Mouse (Mus musculus): ENCODE measurements around the gene Ubp1. TPM values are rescaled to one million over a fixed set of nuclear protein-coding genes. Genes with fewer than 3 reads are reported as not detected.
A peak's percentile ranks its signal among the peaks of the same experiment; 100 is the strongest.

The Ubp1 gene
- polyA plus RNA-seq, 1 experiment from 2014 or later = 58.5 TPM

DNA sequence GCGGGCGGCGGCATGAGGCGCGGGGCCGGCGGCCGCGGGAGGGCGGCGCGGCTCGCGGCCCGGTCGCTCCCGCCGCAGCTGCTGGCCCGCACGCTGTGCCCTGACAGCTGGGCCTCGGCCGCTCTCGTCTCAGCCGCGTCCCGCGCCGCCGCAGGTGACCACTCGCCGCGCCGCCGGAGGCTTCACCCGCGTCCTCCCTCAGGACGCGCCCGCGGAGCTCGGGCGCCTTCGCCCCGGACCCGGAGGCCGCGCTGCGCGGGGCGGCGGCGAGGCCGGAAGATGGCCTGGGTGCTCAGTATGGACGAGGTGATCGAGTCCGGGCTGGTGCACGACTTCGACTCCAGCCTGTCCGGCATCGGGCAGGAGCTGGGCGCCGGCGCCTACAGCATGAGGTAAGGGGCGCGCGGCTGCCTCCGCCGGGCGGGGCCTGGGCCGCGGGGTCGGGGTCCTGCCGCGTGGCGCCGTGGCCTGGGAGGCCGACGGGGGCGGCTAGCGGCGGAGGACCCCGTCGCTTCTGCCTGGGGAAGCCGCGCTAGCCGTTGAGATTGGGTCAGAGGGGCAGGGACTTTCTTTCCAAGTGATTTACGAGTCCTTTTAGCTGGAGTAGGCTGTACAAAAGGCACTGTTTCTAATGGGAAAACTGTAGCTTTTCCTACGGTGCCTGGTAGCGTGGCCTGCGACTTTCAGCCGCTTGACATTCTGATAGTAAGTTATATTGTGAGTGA is 803 bp downstream of the Ubp1 start:
- DNase-seq (ENCODE audit: low spot score) (no peak), ATAC-seq (replicated peaks; ENCODE audit: low FRiP score) (no peak)
- Histone ChIP-seq H3K9me3 (ENCODE audit: control insufficient read depth, low read length) (no peaks in the 10 kb centered on the region), H3K36me3 (ENCODE audit: control insufficient read depth, insufficient read depth, low read length) (no peaks in the 10 kb centered on the region; the same call in 1 of the 2 replicates), H3K4me3 (ENCODE audit: low read depth, low read length) (peak overlapping the region; percentile 93), H3K4me2 (peak overlapping the region; percentile 81), H3K9ac (ENCODE audit: low read depth, low read length) (peak overlapping the region; percentile 94), H3K27me3 (replicated peaks; ENCODE audit: control insufficient read depth, insufficient read depth, low read length) (no peaks in the 10 kb centered on the region), H3K27ac (ENCODE audit: low read depth, low read length) (peak overlapping the region; percentile 98), H3K4me1 (replicated peaks; ENCODE audit: control insufficient read depth, insufficient read depth, low read length) (peaks cover 33% of the 10 kb centered on the region)
- WGBS = under 1% methylated on average over 65 of the region's 91 CpGs

DNA sequence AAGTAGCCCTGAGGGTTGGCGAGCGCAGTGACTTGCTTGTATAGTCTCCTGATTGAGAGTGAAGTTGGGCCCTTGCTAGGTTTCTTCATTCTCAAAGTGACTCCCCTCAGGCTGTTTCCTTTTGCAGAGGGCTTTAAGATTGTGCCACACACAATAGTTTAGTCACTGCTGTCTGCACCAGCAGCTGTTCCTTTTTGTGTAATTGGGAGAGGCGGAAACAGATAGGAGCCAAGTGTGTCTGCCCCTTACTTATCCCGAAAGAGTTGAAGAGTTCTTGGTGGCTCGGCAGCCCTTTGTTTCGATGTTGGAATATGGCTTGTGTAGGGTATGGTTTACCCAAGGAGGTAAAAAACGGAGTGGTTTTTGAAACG is 1.4 kb downstream of the Ubp1 start:
- no peaks in the 10 kb centered on the region; the same call in 1 of the 2 replicates for H3K36me3 ChIP-seq (ENCODE audit: control insufficient read depth, insufficient read depth, low read length)
- no peaks in the 10 kb centered on the region for H3K27me3 ChIP-seq (replicated peaks; ENCODE audit: control insufficient read depth, insufficient read depth, low read length)
- peak; percentile 57 for DNase-seq (ENCODE audit: low spot score)
- peak overlapping the region; percentile 94 for H3K9ac ChIP-seq (ENCODE audit: low read depth, low read length)
- peak overlapping the region; percentile 98 for H3K27ac ChIP-seq (ENCODE audit: low read depth, low read length)
- 2% methylated on average over 8 of the region's 8 CpGs for WGBS
- H3K4me3 ChIP-seq (ENCODE audit: low read depth, low read length) = peak overlapping the region; percentile 93
- peaks cover 33% of the 10 kb centered on the region for H3K4me1 ChIP-seq (replicated peaks; ENCODE audit: control insufficient read depth, insufficient read depth, low read length)
- peak overlapping the region; percentile 81 for H3K4me2 ChIP-seq
- no peaks in the 10 kb centered on the region for H3K9me3 ChIP-seq (ENCODE audit: control insufficient read depth, low read length)
- no peak for ATAC-seq (replicated peaks; ENCODE audit: low FRiP score)

GRCm38 (mm10) chr9:113932501-113932900 is 1.8 kb downstream of the Ubp1 start:
- peak overlapping the region; percentile 98 for H3K27ac ChIP-seq (ENCODE audit: low read depth, low read length)
- H3K27me3 ChIP-seq (replicated peaks; ENCODE audit: control insufficient read depth, insufficient read depth, low read length) = no peaks in the 10 kb centered on the region
- peak overlapping the region; percentile 93 for H3K4me3 ChIP-seq (ENCODE audit: low read depth, low read length)
- 19% methylated on average over 11 of the region's 11 CpGs for WGBS
- no peaks in the 10 kb centered on the region; the same call in 1 of the 2 replicates for H3K36me3 ChIP-seq (ENCODE audit: control insufficient read depth, insufficient read depth, low read length)
- peak overlapping the region; percentile 94 for H3K9ac ChIP-seq (ENCODE audit: low read depth, low read length)
- DNase-seq (ENCODE audit: low spot score) (peak; percentile 39), ATAC-seq (replicated peaks; ENCODE audit: low FRiP score) (no peak)
- peaks cover 33% of the 10 kb centered on the region for H3K4me1 ChIP-seq (replicated peaks; ENCODE audit: control insufficient read depth, insufficient read depth, low read length)
- H3K4me2 ChIP-seq = peak overlapping the region; percentile 81
- H3K9me3 ChIP-seq (ENCODE audit: control insufficient read depth, low read length) = no peaks in the 10 kb centered on the region

- H3K4me2 ChIP-seq = peak overlapping the region; percentile 6; the same call in 1 of the 2 replicates
- 81% methylated on average over 5 of the region's 5 CpGs for WGBS
- H3K27ac ChIP-seq (ENCODE audit: low read depth, low read length) = peak overlapping the region; percentile 32
- H3K4me1 ChIP-seq (replicated peaks; ENCODE audit: control insufficient read depth, insufficient read depth, low read length) = peaks cover 54% of the 10 kb centered on the region
- H3K27me3 ChIP-seq (replicated peaks; ENCODE audit: control insufficient read depth, insufficient read depth, low read length) = no peaks in the 10 kb centered on the region
- ATAC-seq (replicated peaks; ENCODE audit: low FRiP score) (no peak), DNase-seq (ENCODE audit: low spot score) (no peak)
- H3K9me3 ChIP-seq (ENCODE audit: control insufficient read depth, low read length) = no peaks in the 10 kb centered on the region
- H3K9ac ChIP-seq (ENCODE audit: low read depth, low read length) = peak overlapping the region; percentile 35
- no peaks in the 10 kb centered on the region; the same call in 1 of the 2 replicates for H3K36me3 ChIP-seq (ENCODE audit: control insufficient read depth, insufficient read depth, low read length)
- 0 out of 2 replicates have a peak overlapping the region, but pooled peaks have one; percentile 10 for H3K4me3 ChIP-seq (ENCODE audit: low read depth, low read length)
Observed at GRCm38 (mm10) chr9:113935638-113936037, 4.9 kb downstream of the Ubp1 start.

DNA sequence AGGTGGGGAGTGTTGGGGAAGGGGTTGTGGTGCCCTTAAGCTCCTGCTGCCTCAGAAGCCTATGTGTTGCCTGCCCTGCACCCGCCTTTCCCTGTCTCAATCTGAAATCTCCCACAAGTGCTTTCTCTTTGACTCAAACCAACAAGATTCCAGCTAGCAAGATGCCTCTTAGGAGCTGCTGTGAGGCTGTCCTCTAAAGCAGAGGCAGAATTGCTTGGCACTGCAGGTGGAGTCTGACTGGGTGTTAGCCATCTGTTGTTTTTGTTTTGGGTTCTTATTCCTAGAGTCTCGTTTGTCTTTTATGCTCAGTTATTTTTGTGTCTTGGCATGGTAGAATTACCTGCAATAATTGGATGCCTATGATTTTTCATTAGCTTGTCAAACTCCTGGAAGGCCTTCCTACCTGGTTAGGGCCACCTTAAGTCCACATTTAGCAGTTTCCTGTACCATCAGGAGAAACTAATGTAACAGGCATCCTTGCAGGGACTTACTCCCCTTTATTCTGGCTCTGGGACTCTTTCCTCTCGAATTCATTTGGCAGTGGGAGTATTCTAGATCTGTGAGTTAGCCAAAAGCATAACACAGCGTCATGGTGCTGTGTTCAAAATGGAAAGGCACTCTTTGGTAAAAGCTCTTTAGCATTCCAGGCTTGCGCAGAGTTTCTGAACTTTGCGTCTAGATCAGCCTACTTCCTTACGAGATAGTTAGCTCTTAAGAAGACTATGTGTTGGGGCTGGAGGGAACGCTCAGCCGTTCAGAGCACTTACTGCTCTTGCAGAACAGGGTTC is 8.5 kb downstream of the Ubp1 start:
- 82% methylated on average over 9 of the region's 9 CpGs for WGBS
- H3K27ac ChIP-seq (ENCODE audit: low read depth, low read length) = 0 out of 2 replicates have a peak overlapping the region, but pooled peaks have one; percentile 1

DNA sequence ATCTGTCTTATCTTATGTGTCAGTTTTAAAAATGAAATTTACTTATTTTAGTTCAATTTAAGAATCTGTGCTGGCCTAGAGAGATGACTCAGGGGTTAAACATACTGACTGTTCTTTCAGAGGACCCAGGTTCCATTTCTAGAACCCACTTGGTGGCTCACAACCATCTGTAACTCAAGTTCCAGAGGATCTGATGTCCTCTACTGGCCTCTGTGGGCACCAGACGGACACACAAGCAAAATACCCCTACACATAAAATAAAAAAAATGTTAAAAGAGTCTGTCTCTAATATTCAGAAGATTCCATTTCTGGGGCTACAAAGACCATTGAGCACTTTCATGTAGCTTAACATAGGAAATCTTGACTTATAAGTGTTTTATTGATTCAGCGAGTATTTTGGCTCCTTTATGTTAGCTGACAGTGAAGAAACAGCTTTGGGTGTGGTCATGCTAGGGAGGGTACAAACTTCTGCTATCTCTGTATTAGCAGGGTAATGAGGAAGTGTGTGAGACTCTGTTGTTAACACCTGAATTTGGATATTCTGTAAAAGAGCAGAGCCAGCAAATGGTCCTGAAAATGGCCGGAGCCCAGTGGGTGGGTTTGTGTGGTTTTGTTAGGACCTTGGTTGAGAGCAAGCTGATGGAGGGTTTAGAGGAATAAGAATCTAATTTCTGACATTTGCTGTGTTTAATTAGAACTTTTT is 10.5 kb downstream of the Ubp1 start:
- 66% methylated on average over 3 of the region's 3 CpGs for WGBS
- peaks cover 38% of the 10 kb centered on the region for H3K4me1 ChIP-seq (replicated peaks; ENCODE audit: control insufficient read depth, insufficient read depth, low read length)
- peak overlapping the region; percentile 70 for H3K27ac ChIP-seq (ENCODE audit: low read depth, low read length)
- DNase-seq (ENCODE audit: low spot score) (no peak), ATAC-seq (replicated peaks; ENCODE audit: low FRiP score) (peak; percentile 90)
- no peaks in the 10 kb centered on the region for H3K9me3 ChIP-seq (ENCODE audit: control insufficient read depth, low read length)
- H3K9ac ChIP-seq (ENCODE audit: low read depth, low read length) = no peak overlapping the region; the same call in 1 of the 2 replicates
- H3K4me2 ChIP-seq = peak overlapping the region; percentile 58
- peaks cover 7% of the 10 kb centered on the region for H3K36me3 ChIP-seq (ENCODE audit: control insufficient read depth, insufficient read depth, low read length)
- no peaks in the 10 kb centered on the region for H3K27me3 ChIP-seq (replicated peaks; ENCODE audit: control insufficient read depth, insufficient read depth, low read length)
- no peak overlapping the region for H3K4me3 ChIP-seq (ENCODE audit: low read depth, low read length)

More for the DNA sequence above, 8.5 kb downstream of the Ubp1 start:
- Histone ChIP-seq H3K9ac (ENCODE audit: low read depth, low read length) (no peak overlapping the region), H3K4me2 (no peak overlapping the region), H3K9me3 (ENCODE audit: control insufficient read depth, low read length) (no peaks in the 10 kb centered on the region), H3K4me3 (ENCODE audit: low read depth, low read length) (no peak overlapping the region), H3K27me3 (replicated peaks; ENCODE audit: control insufficient read depth, insufficient read depth, low read length) (no peaks in the 10 kb centered on the region), H3K36me3 (ENCODE audit: control insufficient read depth, insufficient read depth, low read length) (no peaks in the 10 kb centered on the region; the same call in 1 of the 2 replicates), H3K4me1 (replicated peaks; ENCODE audit: control insufficient read depth, insufficient read depth, low read length) (peaks cover 55% of the 10 kb centered on the region)
- DNase-seq (ENCODE audit: low spot score) = no peak
- ATAC-seq (replicated peaks; ENCODE audit: low FRiP score) = no peak

GRCm38 (mm10) chr9:113943372-113943771 is 12.6 kb downstream of the Ubp1 start:
- no peak overlapping the region for H3K27ac ChIP-seq (ENCODE audit: low read depth, low read length)
- no peaks in the 10 kb centered on the region for H3K27me3 ChIP-seq (replicated peaks; ENCODE audit: control insufficient read depth, insufficient read depth, low read length)
- H3K9ac ChIP-seq (ENCODE audit: low read depth, low read length) = no peak overlapping the region
- ATAC-seq (replicated peaks; ENCODE audit: low FRiP score) (no peak), DNase-seq (ENCODE audit: low spot score) (no peak)
- H3K4me3 ChIP-seq (ENCODE audit: low read depth, low read length) = no peak overlapping the region
- peaks cover 17% of the 10 kb centered on the region for H3K36me3 ChIP-seq (ENCODE audit: control insufficient read depth, insufficient read depth, low read length)
- H3K4me2 ChIP-seq = no peak overlapping the region
- H3K4me1 ChIP-seq (replicated peaks; ENCODE audit: control insufficient read depth, insufficient read depth, low read length) = peaks cover 29% of the 10 kb centered on the region
- 88% methylated on average over 1 of the region's 1 CpGs for WGBS
- H3K9me3 ChIP-seq (ENCODE audit: control insufficient read depth, low read length) = no peaks in the 10 kb centered on the region

- H3K27ac ChIP-seq (ENCODE audit: low read depth, low read length) = no peak overlapping the region
- WGBS = 86% methylated on average over 1 of the region's 1 CpGs
- H3K9me3 ChIP-seq (ENCODE audit: control insufficient read depth, low read length) = no peaks in the 10 kb centered on the region
- H3K4me2 ChIP-seq = no peak overlapping the region
- no peak for DNase-seq (ENCODE audit: low spot score)
- H3K36me3 ChIP-seq (ENCODE audit: control insufficient read depth, insufficient read depth, low read length) = peaks cover 22% of the 10 kb centered on the region
- ATAC-seq (replicated peaks; ENCODE audit: low FRiP score) = no peak
- H3K27me3 ChIP-seq (replicated peaks; ENCODE audit: control insufficient read depth, insufficient read depth, low read length) = no peaks in the 10 kb centered on the region
- H3K4me3 ChIP-seq (ENCODE audit: low read depth, low read length) = no peak overlapping the region
- peaks cover 3% of the 10 kb centered on the region for H3K4me1 ChIP-seq (replicated peaks; ENCODE audit: control insufficient read depth, insufficient read depth, low read length)
- no peak overlapping the region for H3K9ac ChIP-seq (ENCODE audit: low read depth, low read length)
Observed at GRCm38 (mm10) chr9:113947216-113947615, 16.5 kb downstream of the Ubp1 start.
